Mouse (Mus musculus) stomach, postnatal 0 days (tissue): ENCODE measurements around the gene Socs7.

Source experiments
- CTCF ChIP-seq: IDR thresholded peaks from 2 replicates; pipeline ENCODE4 v1.5.1; 2016; ENCODE audit warnings: antibody characterized with exemption, low read depth, mild to moderate bottlenecking, moderate library complexity
- EP300 ChIP-seq: optimal IDR thresholded peaks from 2 replicates; pipeline ENCODE3; 2016; ENCODE audit warnings: antibody characterized with exemption

- TF ChIP-seq CTCF: no peak
- TF ChIP-seq EP300: no peak
Observed at GRCm38 (mm10) chr11:97334400-97334799, 28.0 kb upstream of the Socs7 start.
